Mouse (Mus musculus) retina, embryonic 14.5 days (tissue): ENCODE results near the gene Snrpn.
"Not testable (repeated sequence)": the region's sequence is repeated elsewhere in the genome, so short reads cannot be mapped to it uniquely, and the experiment has no call there.

Source experiments
- DNase-seq: peaks from one replicate; pipeline ENCODE4 v3.0.0-alpha.2; 2015; ENCODE audit warnings: low spot score

Gene Snrpn

GRCm38 (mm10) chr7:60139742-60140480 is at the start of gene Snrpn:
Gene Snrpn, minus strand, starts transcription at chr7:60140219.
- peak; percentile 1 for DNase-seq

- DNase-seq, result peak; percentile 46
These were observed 30.5 kb upstream of the Snrpn start for GRCm38 (mm10) chr7:60170250-60171185.

- DNase-seq, result no peak
These were observed 14.7 kb downstream of the Snrpn start for GRCm38 (mm10) chr7:60125332-60125731.

GRCm38 (mm10) chr7:60123086-60123624 is 16.9 kb downstream of the Snrpn start:
- not testable (repeated sequence) for DNase-seq

GRCm38 (mm10) chr7:60122434-60123085 is 17.5 kb downstream of the Snrpn start:
- no peak for DNase-seq

GRCm38 (mm10) chr7:60097154-60097859 is 42.7 kb downstream of the Snrpn start:
- peak; percentile 9 for DNase-seq

GRCm38 (mm10) chr7:60076301-60076700 is 63.7 kb downstream of the Snrpn start:
- DNase-seq, result no peak

GRCm38 (mm10) chr7:60047481-60048201 is 92.4 kb downstream of the Snrpn start:
- no peak for DNase-seq

- DNase-seq, result no peak
These were observed 126.8 kb downstream of the Snrpn start for GRCm38 (mm10) chr7:60013186-60013585.

- peak; percentile 16 for DNase-seq
These were observed 132.2 kb downstream of the Snrpn start for GRCm38 (mm10) chr7:60007727-60008360.

- no peak for DNase-seq
These were observed 133.8 kb downstream of the Snrpn start for GRCm38 (mm10) chr7:60006262-60006661.

GRCm38 (mm10) chr7:60004606-60005330 is 135.3 kb downstream of the Snrpn start, which contains the start of the genes Snurf and Gm38393:
Gene Snurf, minus strand, starts transcription at chr7:60005049.
Gene Gm38393, minus strand, starts transcription at chr7:60005064.
- DNase-seq, result peak; percentile 79

GRCm38 (mm10) chr7:60003921-60004605 is 136.0 kb downstream of the Snrpn start:
- DNase-seq, result peak; percentile 73

- DNase-seq, result peak; percentile 71
These were observed 136.8 kb downstream of the Snrpn start for GRCm38 (mm10) chr7:60003006-60003865.

- no peak for DNase-seq
These were observed 161.4 kb downstream of the Snrpn start for GRCm38 (mm10) chr7:59978646-59979045.
